Mouse (Mus musculus) neutrophil, adult 65 days (primary cell): ENCODE results near the gene Casp1. TPM values are rescaled to one million over a fixed set of nuclear protein-coding genes. Genes with fewer than 3 reads are reported as not detected.

Source experiments
- total RNA-seq: library from RNA; stranded (reverse); gene quantifications from 2 replicates; pipeline ENCODE4 v1.2.4, GENCODE M21; 2023

Gene Casp1
- total RNA-seq = 25.0 and 33.3 TPM in 2 replicates

GRCm38 (mm10) chr9:5298329-5299131, at the start of gene Casp1:
Gene Casp1 (plus strand): TSS chr9:5298517.

GRCm38 (mm10) chr9:5308561-5308960, 10.2 kb downstream of the Casp1 start, which contains the start of gene Casp4:
Gene Casp4 (plus strand): TSS chr9:5308828.

GRCm38 (mm10) chr9:5345291-5345898, 47.1 kb downstream of the Casp1 start, which contains the start of gene Casp12:
Gene Casp12 (plus strand): TSS chr9:5345430.

Other genes starting within 250 kb of the Casp1 start
- gene Casp4, start 10.3 kb downstream of the Casp1 start, total RNA-seq = 104 and 106 TPM in 2 replicates
- 0.47 and 0.70 TPM in 2 replicates for gene Casp12, start 46.9 kb downstream of the Casp1 start, total RNA-seq